Mouse (Mus musculus): ENCODE measurements around the gene Cd4. TPM values are rescaled to one million over a fixed set of nuclear protein-coding genes. Genes with fewer than 3 reads are reported as not detected.

Gene Cd4
- 395 and 682 TPM in 2 replicates for polyA plus RNA-seq (2012; ENCODE audit: insufficient read depth, insufficient read length, low replicate concordance, missing spikeins)

GRCm38 (mm10) chr6:124887986-124888385, at the start of gene Cd4:
Gene Cd4 (minus strand): TSS chr6:124888221.
- no peak within 1 kb of the TSS; the same call in 1 of the 2 replicates for H3K27ac ChIP-seq (ENCODE audit: insufficient read depth, low read depth, low read length)
- no peak within 1 kb of the TSS; the same call in 1 of the 2 replicates for H3K4me3 ChIP-seq (ENCODE audit: insufficient read depth, low read depth, low read length)
- no peak for TF ChIP-seq CTCF (IDR thresholded peaks at IDR 0.05; ENCODE audit: insufficient read depth, low read depth, low read length)
- no peak for TF ChIP-seq POLR2A (IDR thresholded peaks at IDR 0.05; ENCODE audit: insufficient read depth, low read depth, low read length)
- WGBS: 91% methylated on average over 9 of the region's 9 CpGs
- 0 out of 2 replicates have a peak, but pooled peaks cover 5% of the 10 kb centered on the region for H3K4me1 ChIP-seq (ENCODE audit: control insufficient read depth, insufficient read depth, low read length)

- H3K27ac ChIP-seq (ENCODE audit: insufficient read depth, low read depth, low read length): no peak overlapping the region
- TF ChIP-seq POLR2A (IDR thresholded peaks at IDR 0.05; ENCODE audit: insufficient read depth, low read depth, low read length) (no peak), CTCF (IDR thresholded peaks at IDR 0.05; ENCODE audit: insufficient read depth, low read depth, low read length) (no peak)
- WGBS: 69% methylated on average over 2 of the region's 2 CpGs
- H3K4me3 ChIP-seq (ENCODE audit: insufficient read depth, low read depth, low read length): no peak overlapping the region
- peaks cover 20% of the 10 kb centered on the region for H3K4me1 ChIP-seq (ENCODE audit: control insufficient read depth, insufficient read depth, low read length)
Observed at GRCm38 (mm10) chr6:124937493-124937892, 49.5 kb upstream of the Cd4 start.

DNA sequence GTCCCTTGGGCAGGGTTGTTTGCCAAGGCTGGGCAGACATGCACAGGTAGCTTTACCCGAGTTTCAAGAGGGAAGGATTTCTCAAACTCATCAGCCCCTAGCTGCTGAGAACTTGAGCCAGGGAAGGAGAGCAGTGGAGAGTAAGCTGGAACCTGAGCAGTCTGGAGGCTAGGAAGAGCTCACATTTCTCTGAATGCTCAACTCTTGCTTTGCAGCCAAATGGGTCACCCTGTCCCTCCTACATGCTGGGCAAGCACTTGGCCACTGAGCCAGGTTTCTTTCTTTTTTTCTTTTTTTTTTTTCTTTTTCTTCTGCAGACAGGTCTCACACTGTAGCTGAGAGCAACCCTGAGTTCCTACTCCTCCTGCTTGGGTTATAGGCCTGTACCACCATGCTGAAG, 48.7 kb upstream of the Cd4 start:
- 77% methylated on average over 1 of the region's 1 CpGs for WGBS
- H3K27ac ChIP-seq (ENCODE audit: insufficient read depth, low read depth, low read length): 0 out of 2 replicates have a peak overlapping the region, but pooled peaks have one; percentile 41
- no peak for TF ChIP-seq CTCF (IDR thresholded peaks at IDR 0.05; ENCODE audit: insufficient read depth, low read depth, low read length)
- no peak for TF ChIP-seq POLR2A (IDR thresholded peaks at IDR 0.05; ENCODE audit: insufficient read depth, low read depth, low read length)

DNA sequence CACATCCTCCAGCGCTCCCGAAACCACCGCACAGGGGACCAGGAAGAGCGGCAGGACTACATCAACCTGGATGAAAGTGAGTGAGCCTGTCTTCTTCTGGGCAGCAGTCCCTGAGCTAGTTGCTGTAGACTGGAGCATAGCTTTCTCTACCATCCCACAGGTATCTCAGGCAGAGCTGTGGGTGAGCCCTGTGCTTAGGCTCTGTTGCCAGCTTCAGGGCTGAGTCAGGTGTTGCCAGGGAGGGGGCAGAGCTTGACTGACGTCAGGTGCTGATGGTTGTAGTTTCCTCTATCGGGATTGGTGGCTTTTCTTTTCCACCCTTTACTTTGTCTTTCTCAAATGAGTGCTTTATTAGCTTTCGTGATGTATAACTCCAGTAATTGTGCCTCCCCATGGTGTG, 46.6 kb upstream of the Cd4 start:
- H3K27ac ChIP-seq (ENCODE audit: insufficient read depth, low read depth, low read length): no peak overlapping the region
- WGBS: 90% methylated on average over 7 of the region's 7 CpGs

More for the DNA sequence above, 48.7 kb upstream of the Cd4 start:
- peaks cover 25% of the 10 kb centered on the region for H3K4me1 ChIP-seq (ENCODE audit: control insufficient read depth, insufficient read depth, low read length)
- H3K4me3 ChIP-seq (ENCODE audit: insufficient read depth, low read depth, low read length): no peak overlapping the region

GRCm38 (mm10) chr6:124933127-124933526, 45.1 kb upstream of the Cd4 start:
- Histone ChIP-seq H3K27ac (ENCODE audit: insufficient read depth, low read depth, low read length) (no peak overlapping the region), H3K4me1 (ENCODE audit: control insufficient read depth, insufficient read depth, low read length) (peaks cover 25% of the 10 kb centered on the region), H3K4me3 (ENCODE audit: insufficient read depth, low read depth, low read length) (no peak overlapping the region)
- TF ChIP-seq POLR2A (IDR thresholded peaks at IDR 0.05; ENCODE audit: insufficient read depth, low read depth, low read length) (no peak), CTCF (IDR thresholded peaks at IDR 0.05; ENCODE audit: insufficient read depth, low read depth, low read length) (no peak)
- 83% methylated on average over 3 of the region's 3 CpGs for WGBS

More for the DNA sequence above, 46.6 kb upstream of the Cd4 start:
- no peak overlapping the region for H3K4me3 ChIP-seq (ENCODE audit: insufficient read depth, low read depth, low read length)
- TF ChIP-seq CTCF (IDR thresholded peaks at IDR 0.05; ENCODE audit: insufficient read depth, low read depth, low read length) (no peak), POLR2A (IDR thresholded peaks at IDR 0.05; ENCODE audit: insufficient read depth, low read depth, low read length) (no peak)
- peaks cover 25% of the 10 kb centered on the region for H3K4me1 ChIP-seq (ENCODE audit: control insufficient read depth, insufficient read depth, low read length)

DNA sequence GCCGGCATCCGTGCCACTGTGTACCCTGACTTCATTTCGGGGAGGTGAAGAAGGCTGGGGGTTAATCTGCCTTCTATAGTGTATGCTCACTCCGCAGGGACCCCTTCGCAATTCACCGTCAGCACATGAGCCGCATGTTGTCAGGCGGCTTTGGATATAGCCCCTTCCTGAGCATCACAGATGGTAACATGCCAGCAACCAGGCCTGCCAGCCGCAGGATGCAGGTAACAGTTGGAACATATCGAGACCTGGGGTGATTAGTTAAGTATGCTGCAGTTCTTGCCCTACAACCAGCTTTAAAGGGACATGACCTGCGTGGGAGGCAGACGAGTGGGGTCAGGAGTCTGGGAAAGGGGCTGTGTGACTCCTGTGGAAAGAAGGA, 44.3 kb upstream of the Cd4 start:
- WGBS: 27% methylated on average over 12 of the region's 12 CpGs
- Histone ChIP-seq H3K4me1 (ENCODE audit: control insufficient read depth, insufficient read depth, low read length) (peaks cover 25% of the 10 kb centered on the region), H3K27ac (ENCODE audit: insufficient read depth, low read depth, low read length) (peak overlapping the region; percentile 98), H3K4me3 (ENCODE audit: insufficient read depth, low read depth, low read length) (peak overlapping the region; percentile 100)
- TF ChIP-seq CTCF (IDR thresholded peaks at IDR 0.05; ENCODE audit: insufficient read depth, low read depth, low read length) (no peak), POLR2A (IDR thresholded peaks at IDR 0.05; ENCODE audit: insufficient read depth, low read depth, low read length) (no peak)

GRCm38 (mm10) chr6:124931525-124932313, 43.7 kb upstream of the Cd4 start:
- peaks cover 25% of the 10 kb centered on the region for H3K4me1 ChIP-seq (ENCODE audit: control insufficient read depth, insufficient read depth, low read length)
- TF ChIP-seq CTCF (IDR thresholded peaks at IDR 0.05; ENCODE audit: insufficient read depth, low read depth, low read length): peak; percentile 30; the same call in 1 of the 2 replicates
- no peak; the same call in 1 of the 2 replicates for TF ChIP-seq POLR2A (IDR thresholded peaks at IDR 0.05; ENCODE audit: insufficient read depth, low read depth, low read length)
- H3K4me3 ChIP-seq (ENCODE audit: insufficient read depth, low read depth, low read length): peak overlapping the region; percentile 100
- WGBS: under 1% methylated on average over 48 of the region's 48 CpGs
- H3K27ac ChIP-seq (ENCODE audit: insufficient read depth, low read depth, low read length): peak overlapping the region; percentile 98

DNA sequence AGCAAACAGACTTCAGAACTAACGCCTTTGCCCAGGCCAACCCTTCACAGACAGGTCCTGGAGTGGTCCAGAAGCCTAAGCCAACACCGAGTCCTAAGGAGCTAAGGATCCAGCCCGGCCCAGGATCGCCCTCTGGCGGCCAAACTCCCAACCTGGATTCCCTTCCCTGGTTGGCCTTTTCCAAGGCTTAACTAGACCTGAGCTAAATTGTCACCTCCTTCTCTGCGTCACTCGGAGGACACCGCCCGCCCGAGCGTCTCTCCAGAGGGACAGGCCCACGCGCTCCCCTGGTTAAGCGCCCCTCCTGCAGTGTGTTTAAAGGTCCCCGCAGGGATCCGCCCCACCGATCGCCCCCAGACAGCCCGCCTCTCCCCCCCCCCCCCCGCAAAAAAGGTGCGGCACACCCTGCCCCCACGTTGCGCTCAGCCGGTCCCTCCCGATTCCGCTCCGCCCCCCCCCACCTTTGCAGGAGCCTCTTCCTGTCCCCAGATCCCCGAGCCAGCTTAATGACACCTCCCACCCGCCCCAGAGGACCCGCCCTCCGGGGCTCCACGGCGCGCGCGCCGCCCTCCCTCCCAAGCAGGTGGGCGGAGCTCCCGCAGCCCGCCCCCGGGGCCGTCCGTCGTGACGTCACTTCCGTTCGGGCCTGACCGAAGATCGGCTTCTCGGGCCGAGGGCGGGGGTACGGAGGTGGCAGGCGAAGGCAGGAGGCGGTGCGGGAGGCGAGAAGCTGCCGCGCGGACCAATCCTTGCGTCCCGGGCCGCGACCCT, 42.9 kb upstream of the Cd4 start, which contains the start of gene Mlf2:
Mlf2 (plus strand) TSS at position 633 of the 771 bp plus-strand sequence.
- peak within 1 kb of the TSS; percentile 100 for H3K4me3 ChIP-seq (ENCODE audit: insufficient read depth, low read depth, low read length)
- H3K27ac ChIP-seq (ENCODE audit: insufficient read depth, low read depth, low read length): peak within 1 kb of the TSS; percentile 98
- TF ChIP-seq CTCF (IDR thresholded peaks at IDR 0.05; ENCODE audit: insufficient read depth, low read depth, low read length): peak; percentile 92
- TF ChIP-seq POLR2A (IDR thresholded peaks at IDR 0.05; ENCODE audit: insufficient read depth, low read depth, low read length): peak; percentile 81
- peaks cover 25% of the 10 kb centered on the region for H3K4me1 ChIP-seq (ENCODE audit: control insufficient read depth, insufficient read depth, low read length)
- WGBS: under 1% methylated on average over 62 of the region's 64 CpGs
